Comparison of ENCODE assay signal across 23 mouse cellular contexts in the genomic region with DNA sequence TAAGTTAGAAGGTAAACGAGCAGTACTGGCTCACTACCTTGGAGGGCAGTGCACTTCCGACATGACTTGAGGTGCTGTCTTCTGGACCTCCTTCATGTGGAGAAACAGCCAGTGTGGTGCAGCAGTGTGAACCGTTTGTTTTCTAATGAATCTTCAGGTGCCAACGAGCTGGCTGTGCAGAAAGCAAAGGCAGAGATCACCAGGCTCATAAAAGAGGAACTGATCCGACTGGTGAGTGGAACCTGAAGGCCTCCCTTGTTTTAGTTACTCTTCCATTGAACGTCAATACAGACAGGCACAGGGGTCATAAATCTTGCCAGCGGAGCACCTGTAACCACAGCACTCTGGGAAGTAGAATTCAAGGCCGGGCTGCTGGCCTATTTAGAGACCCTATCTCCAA. TPM values are rescaled to one million over a fixed set of nuclear protein-coding genes. Genes with fewer than 3 reads are reported as not detected.
DNase-seq lines count a peak whose midpoint lies in the region; ATAC-seq lines count a peak whose summit lies in the region.
"Had no signal": no experiment of that assay in that cellular context is flagged by ENCODE, and none has a peak within 500 bp of the region (broad histone marks: within the 10 kb centered on the region; RNA-seq: fewer than 3 reads in every experiment).

No protein-coding gene starts in this region.

- H3K27ac ChIP-seq in hindbrain, embryonic 12.5 days = no peak overlapping the region
- H3K27ac ChIP-seq: embryonic facial prominence, embryonic 13.5 days; embryonic facial prominence, embryonic 15.5 days; forebrain, embryonic 10.5 days; forebrain, embryonic 13.5 days; forebrain, embryonic 15.5 days had no signal

- WGBS in hindbrain, embryonic 12.5 days = 88% methylated on average over 8 of the region's 8 CpGs

- H3K4me3 ChIP-seq in hindbrain, embryonic 12.5 days = no peak overlapping the region
- H3K4me3 ChIP-seq: embryonic facial prominence, embryonic 13.5 days; embryonic facial prominence, embryonic 15.5 days; erythroblast, embryonic 14.5 days; forebrain, embryonic 10.5 days; forebrain, embryonic 13.5 days; forebrain, embryonic 15.5 days had no signal

- peak; percentile 88 for DNase-seq in A20 (ENCODE audit: low read depth, low spot score)
- DNase-seq in B cell, adult 2 months = peak; percentile 7 to 11
- peak; percentile 44 for DNase-seq in splenic B cell, adult 2 months (ENCODE audit: low read depth, low spot score)
- DNase-seq in layer of hippocampus, postnatal 10 days (ENCODE audit: low spot score in 2 of 2) = no peak
- DNase-seq: adrenal gland, adult 8-10 months; adrenal gland, postnatal 14 days; cerebellum, adult 11 months; cerebellum, adult 18-20 months; cerebellum, adult 8-10 months; cerebellum, adult 9-11 months; cerebellum, postnatal 14 days; cerebellum, postnatal 36 days; embryo, embryonic 11 days had no signal

- no peak for ATAC-seq in hindbrain, embryonic 12.5 days (ENCODE audit: low FRiP score)
- ATAC-seq: activated CD4-positive, CD25-positive, alpha-beta regulatory T cell, adult 4 months; forebrain, embryonic 13.5 days; forebrain, embryonic 15.5 days; Patski had no signal

- no peaks in the 10 kb centered on the region for H3K4me1 ChIP-seq in hindbrain, embryonic 12.5 days
- H3K4me1 ChIP-seq: embryonic facial prominence, embryonic 13.5 days; embryonic facial prominence, embryonic 15.5 days; forebrain, embryonic 10.5 days; forebrain, embryonic 13.5 days; forebrain, embryonic 15.5 days had no signal

- no peaks in the 10 kb centered on the region for H3K27me3 ChIP-seq in splenic B cell, adult 2 months (ENCODE audit: control insufficient read depth, insufficient read depth, low read length, poor library complexity, severe bottlenecking)
- H3K27me3 ChIP-seq in hindbrain, embryonic 12.5 days = no peaks in the 10 kb centered on the region
- H3K27me3 ChIP-seq: embryonic facial prominence, embryonic 13.5 days; embryonic facial prominence, embryonic 15.5 days; forebrain, embryonic 13.5 days; forebrain, embryonic 15.5 days; Patski had no signal

- peaks cover 16% of the 10 kb centered on the region for H3K36me3 ChIP-seq in splenic B cell, adult 2 months (ENCODE audit: control insufficient read depth, insufficient read depth, low read length, poor library complexity, severe bottlenecking)
- peaks cover 72% of the 10 kb centered on the region for H3K36me3 ChIP-seq in hindbrain, embryonic 12.5 days

- H3K9ac ChIP-seq in hindbrain, embryonic 12.5 days = no peak overlapping the region
- H3K9ac ChIP-seq: embryonic facial prominence, embryonic 13.5 days; embryonic facial prominence, embryonic 15.5 days; forebrain, embryonic 13.5 days; forebrain, embryonic 15.5 days had no signal

- no peak overlapping the region for H3K4me2 ChIP-seq in hindbrain, embryonic 12.5 days (replicated peaks)
- H3K4me2 ChIP-seq: embryonic facial prominence, embryonic 13.5 days; embryonic facial prominence, embryonic 15.5 days; forebrain, embryonic 13.5 days; forebrain, embryonic 15.5 days had no signal

- no peaks in the 10 kb centered on the region for H3K9me3 ChIP-seq in hindbrain, embryonic 12.5 days (replicated peaks)
- H3K9me3 ChIP-seq: embryonic facial prominence, embryonic 13.5 days; embryonic facial prominence, embryonic 15.5 days; forebrain, embryonic 10.5 days; forebrain, embryonic 13.5 days; forebrain, embryonic 15.5 days; G1E had no signal

RNA-seq across cellular contexts. Expression of a gene that starts 15.6 kb away (rescaled TPM):
- total RNA-seq in layer of hippocampus, postnatal 10 days (2021) = 10 to 100 TPM; 82.3 to 83.3 TPM
- 74.6 and 78.4 TPM in 2 replicates for polyA plus RNA-seq in hindbrain, embryonic 12.5 days (2016; fragmentation: Nextera tagmentation; extraction: Ambion mirVana)

RNA-seq across cellular contexts. Expression of a gene that starts 37.1 kb away (rescaled TPM):
- 10 to 100 TPM; 58.3 to 61.4 TPM for total RNA-seq in layer of hippocampus, postnatal 10 days (2021)
- polyA plus RNA-seq in hindbrain, embryonic 12.5 days (2016; fragmentation: Nextera tagmentation; extraction: Ambion mirVana) = 105 and 110 TPM in 2 replicates

RNA-seq across cellular contexts. Expression of a gene that starts 42.5 kb away (rescaled TPM):
- total RNA-seq in layer of hippocampus, postnatal 10 days (2021) = 10 to 100 TPM; 49.4 to 55.2 TPM
- polyA plus RNA-seq in hindbrain, embryonic 12.5 days (2016; fragmentation: Nextera tagmentation; extraction: Ambion mirVana) = 41.1 and 41.2 TPM in 2 replicates

RNA-seq across cellular contexts. Expression of a gene that starts 49.8 kb away (rescaled TPM):
- total RNA-seq in layer of hippocampus, postnatal 10 days (2021) = 10 to 100 TPM; 28.3 to 36.1 TPM
- polyA plus RNA-seq in hindbrain, embryonic 12.5 days (2016; fragmentation: Nextera tagmentation; extraction: Ambion mirVana) = 32.1 and 34.1 TPM in 2 replicates

RNA-seq across cellular contexts. Expression of a gene that starts 54.6 kb away (rescaled TPM):
- 10 to 100 TPM; 51.5 to 59.9 TPM for total RNA-seq in layer of hippocampus, postnatal 10 days (2021)
- 74.1 and 75.9 TPM in 2 replicates for polyA plus RNA-seq in hindbrain, embryonic 12.5 days (2016; fragmentation: Nextera tagmentation; extraction: Ambion mirVana)

Comparison
In these comparisons a context has a peak if more than half of its experiments do, and no peak if none do; other contexts are left out.
1. DNase-seq: peak in A20 (single experiment), B cell, adult 2 months (2 of 2) and splenic B cell, adult 2 months (single experiment); none in layer of hippocampus, postnatal 10 days (0 of 2).